In genomic region chr10:14174124-14174523, GRCm38 (mm10) we compare ENCODE assay signal across 32 mouse cellular contexts.
DNase-seq lines count a peak whose midpoint lies in the region; ATAC-seq and TF ChIP-seq lines count a peak whose summit lies in the region.
"Had no signal": no experiment of that assay in that cellular context is flagged by ENCODE, and none has a peak within 500 bp of the region (broad histone marks: within the 10 kb centered on the region; RNA-seq: fewer than 3 reads in every experiment).

No protein-coding gene starts in this region.

- peak overlapping the region; percentile 84 for H3K4me2 ChIP-seq in CH12.LX (ENCODE audit: insufficient read depth, low read depth, poor library complexity, severe bottlenecking)
- H3K4me2 ChIP-seq: limb, embryonic 13.5 days; liver, embryonic 13.5 days; lung, embryonic 14.5 days; midbrain, embryonic 15.5 days; neural tube, embryonic 12.5 days had no signal

- no peak for TF ChIP-seq POLR2A in liver, adult 2 months (IDR thresholded peaks at IDR 0.05; ENCODE audit: extremely low read depth, insufficient read depth, low read length)
- no peak for TF ChIP-seq POLR2A in CH12.LX (IDR thresholded peaks at IDR 0.05; ENCODE audit: low read depth, low read length)

- H3K9me3 ChIP-seq in CH12.LX (replicated peaks; ENCODE audit: low read length), result no peaks in the 10 kb centered on the region
- H3K9me3 ChIP-seq: G1E; hindbrain, embryonic 10.5 days; limb, embryonic 13.5 days; liver, embryonic 13.5 days; midbrain, embryonic 10.5 days; midbrain, embryonic 15.5 days; neural tube, embryonic 12.5 days had no signal

- no peak for TF ChIP-seq EP300 in CH12.LX (IDR thresholded peaks at IDR 0.05; ENCODE audit: low read length)

- WGBS in liver, adult 2 months, result 61% methylated on average over 4 of the region's 4 CpGs

- dilution Hi-C loops in CH12.LX (cut with MboI; ENCODE audit: extremely low pct_ligation_motif_present, extremely low pct_unique_long_range_greater_than_20kb, low sequenced_read_pairs), result no loop called here

- no peak for TF ChIP-seq CTCF in liver, adult 2 months (IDR thresholded peaks at IDR 0.05; ENCODE audit: low read depth, low read length)
- no peak for TF ChIP-seq CTCF in CH12.LX (conservative IDR thresholded peaks at IDR 0.05 in 1 of 2, IDR thresholded peaks at IDR 0.05 in 1 of 2; ENCODE audit: low read depth in 2 of 2, low read length in 2 of 2)

- no peaks in the 10 kb centered on the region for H3K79me2 ChIP-seq in liver, adult 2 months (ENCODE audit: control insufficient read depth, insufficient read depth, low read length)
- no peaks in the 10 kb centered on the region for H3K79me2 ChIP-seq in CH12.LX (replicated peaks; ENCODE audit: control insufficient read depth, extremely low read depth, insufficient read depth, poor library complexity, severe bottlenecking)

- peak; percentile 88 for ATAC-seq in megakaryocyte progenitor cell, adult 5-6 weeks (replicated peaks; ENCODE audit: poor library complexity)
- ATAC-seq: forebrain, embryonic 16.5 days; hindbrain, embryonic 16.5 days; intestine, embryonic 16.5 days; midbrain, embryonic 15.5 days had no signal

- H3K4me1 ChIP-seq in liver, adult 2 months (ENCODE audit: control insufficient read depth, insufficient read depth, low read length), result no peaks in the 10 kb centered on the region
- H3K4me1 ChIP-seq in CH12.LX (ENCODE audit: control insufficient read depth in 1 of 2, insufficient read depth in 2 of 2), result peaks cover 5 to 11% of the 10 kb centered on the region in 2 experiments; a peak in 3 of 4 replicates
- H3K4me1 ChIP-seq: hindbrain, embryonic 10.5 days; limb, embryonic 13.5 days; liver, embryonic 13.5 days; midbrain, embryonic 10.5 days; midbrain, embryonic 15.5 days; neural tube, embryonic 12.5 days had no signal

- no peak overlapping the region for H3K9ac ChIP-seq in liver, adult 2 months (ENCODE audit: low read depth, low read length)
- no peak overlapping the region for H3K9ac ChIP-seq in CH12.LX (ENCODE audit: insufficient read depth, low read depth)
- H3K9ac ChIP-seq: limb, embryonic 13.5 days; liver, embryonic 13.5 days; lung, embryonic 14.5 days; midbrain, embryonic 15.5 days; neural tube, embryonic 12.5 days had no signal

- no peak overlapping the region for H3K27ac ChIP-seq in liver, adult 2 months (replicated peaks; ENCODE audit: insufficient read depth, low read depth, low read length)
- no peak overlapping the region for H3K27ac ChIP-seq in CH12.LX (ENCODE audit: insufficient read depth, low read depth)
- H3K27ac ChIP-seq: gastrocnemius, adult 2 months; hindbrain, embryonic 10.5 days; limb, embryonic 13.5 days; liver, embryonic 13.5 days; macrophage; midbrain, embryonic 10.5 days; midbrain, embryonic 15.5 days; neural tube, embryonic 12.5 days had no signal

- H3K27me3 ChIP-seq in liver, adult 2 months (ENCODE audit: control insufficient read depth, insufficient read depth, low read length), result no peaks in the 10 kb centered on the region
- no peaks in the 10 kb centered on the region for H3K27me3 ChIP-seq in CH12.LX (replicated peaks)
- H3K27me3 ChIP-seq: limb, embryonic 13.5 days; liver, embryonic 13.5 days; midbrain, embryonic 15.5 days; neural tube, embryonic 12.5 days had no signal

- TF ChIP-seq RAD21 in CH12.LX (IDR thresholded peaks at IDR 0.05; ENCODE audit: low read depth, low read length), result no peak

- in situ Hi-C loops in CH12.LX (cut with MboI; ENCODE audit: low pct_ligation_motif_present, low pct_unique_long_range_greater_than_20kb, low sequenced_read_pairs), result no loop called here

- peak; percentile 22 for DNase-seq in liver, adult 2 months (ENCODE audit: extremely low read depth, low read depth, low spot score)
- DNase-seq in liver (no peak), A20 (ENCODE audit: low read depth, low spot score) (peak; percentile 6), CH12.LX (ENCODE audit: extremely low read depth) (peak; percentile 27)
- DNase-seq in cerebellum, adult 11 months, result no peak
- DNase-seq in adrenal gland, postnatal 36 days, result no peak
- DNase-seq: adrenal gland, adult 8-10 months; cerebellum, adult 11-12 months; cerebellum, adult 9-11 months; gastrocnemius, adult 2 months; gastrocnemius, postnatal 36 days; kidney, adult 9 months; kidney, postnatal 10 days; layer of hippocampus, adult 9-11 months; liver, embryonic 13.5 days; lung, embryonic 14.5 days; right cerebral cortex, adult 18-20 months; spleen, adult 18-20 months; thymus, postnatal 4 days had no signal

- no peak overlapping the region for H3K4me3 ChIP-seq in liver, adult 2 months (ENCODE audit: insufficient read depth, low read depth, low read length)
- H3K4me3 ChIP-seq in CH12.LX (replicated peaks in 1 of 3; ENCODE audit: low read depth in 2 of 3, low read length in 2 of 3, poor library complexity in 1 of 3), result no peak overlapping the region
- H3K4me3 ChIP-seq: erythroblast, embryonic 14.5 days; gastrocnemius, adult 2 months; hindbrain, embryonic 10.5 days; limb, embryonic 13.5 days; liver, embryonic 13.5 days; midbrain, embryonic 10.5 days; midbrain, embryonic 15.5 days; myocyte; neural tube, embryonic 12.5 days had no signal

- no peaks in the 10 kb centered on the region for H3K36me3 ChIP-seq in liver, adult 2 months (ENCODE audit: control insufficient read depth, insufficient read depth, low read length)
- H3K36me3 ChIP-seq in CH12.LX (replicated peaks in 1 of 2; ENCODE audit: control insufficient read depth in 1 of 2, insufficient read depth in 1 of 2, low read length in 1 of 2), result no peaks in the 10 kb centered on the region
- H3K36me3 ChIP-seq: G1E; hindbrain, embryonic 10.5 days; limb, embryonic 13.5 days; liver, embryonic 13.5 days; midbrain, embryonic 10.5 days; midbrain, embryonic 15.5 days; neural tube, embryonic 12.5 days had no signal

TF ChIP-seq in CH12.LX, 34 proteins besides CTCF, POLR2A, EP300 and RAD21:
- TF ChIP-seq MXI1 (IDR thresholded peaks at IDR 0.05; ENCODE audit: low read depth, low read length), result no peak

Comparison
In these comparisons a context has a peak if more than half of its experiments do, and no peak if none do; other contexts are left out.
1. DNase-seq: peak in liver, adult 2 months (single experiment), A20 (single experiment) and CH12.LX (single experiment); none in liver (single experiment), cerebellum, adult 11 months (single experiment) and adrenal gland, postnatal 36 days (0 of 2).